Mouse (Mus musculus): ENCODE measurements around the gene Tshr.
"Not testable (repeated sequence)": the region's sequence is repeated elsewhere in the genome, so short reads cannot be mapped to it uniquely, and the experiment has no call there.

Tshr gene

GRCm38 (mm10) chr12:91496226-91496558 lies 111.8 kb downstream of the Tshr start:
- DNase-seq (ENCODE audit: low spot score in 2 of 2): no peak

DNA sequence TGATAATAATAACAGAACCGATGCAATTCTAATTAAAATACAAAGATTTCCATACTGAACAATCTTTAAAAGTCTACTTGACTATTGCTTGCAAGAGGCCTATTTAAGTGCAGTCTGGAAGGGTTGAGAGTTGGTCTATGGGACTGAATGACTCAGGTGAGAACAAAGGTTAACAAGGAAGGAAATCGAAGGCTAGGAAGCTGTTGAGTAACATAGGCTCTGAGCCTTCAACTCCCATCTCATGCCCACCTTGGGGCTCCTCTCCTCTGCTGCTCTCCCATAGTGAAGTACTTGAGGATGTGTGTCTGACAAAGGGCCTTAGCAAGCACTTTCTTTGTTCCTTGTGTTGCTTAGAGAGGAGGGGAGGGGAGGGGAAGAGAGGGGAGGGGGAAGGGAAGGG lies 116.1 kb downstream of the Tshr start:
- no peak for DNase-seq (ENCODE audit: low spot score in 2 of 2)

DNA sequence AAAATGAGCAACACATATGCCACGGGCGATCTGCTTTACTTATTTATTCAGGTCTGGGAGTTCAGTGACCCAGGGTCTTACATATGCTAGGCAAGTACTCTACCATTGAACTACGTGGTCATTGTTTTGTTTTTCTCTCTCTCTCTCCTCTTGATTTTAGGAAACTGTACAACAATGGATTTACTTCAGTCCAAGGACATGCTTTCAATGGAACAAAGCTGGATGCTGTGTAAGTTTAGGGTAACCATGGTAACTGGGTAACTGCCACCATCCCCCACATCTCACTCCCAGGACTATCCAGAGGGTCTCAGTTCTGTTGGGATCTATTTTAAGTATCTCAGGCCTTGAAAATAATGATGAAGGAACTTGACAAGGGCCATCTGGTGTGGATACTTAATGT lies 127.4 kb downstream of the Tshr start:
- no peak for DNase-seq (ENCODE audit: low spot score in 2 of 2)

DNA sequence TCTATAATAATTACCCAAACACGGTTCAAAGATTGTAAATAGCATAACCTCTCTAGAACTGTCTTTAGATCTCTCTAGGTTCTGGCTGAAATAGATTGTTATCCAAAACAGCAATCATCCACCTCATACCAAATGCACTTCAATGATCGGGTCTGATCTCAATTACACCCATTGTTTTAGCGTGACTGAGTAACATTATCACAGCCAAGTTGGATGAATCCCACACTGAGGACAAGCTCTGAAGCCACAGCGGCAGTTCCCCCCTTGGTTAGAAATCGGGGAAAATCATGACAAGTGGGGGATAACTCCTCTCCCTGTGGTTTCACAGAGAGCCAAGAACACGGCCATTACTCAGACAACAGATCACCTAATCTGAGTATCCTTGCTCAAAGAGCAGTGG lies 129.6 kb downstream of the Tshr start:
- no peak for DNase-seq (ENCODE audit: low spot score in 2 of 2)

- no peak for DNase-seq (ENCODE audit: low spot score in 2 of 2)
Measured at GRCm38 (mm10) chr12:91517808-91518207, 133.4 kb downstream of the Tshr start.

DNA sequence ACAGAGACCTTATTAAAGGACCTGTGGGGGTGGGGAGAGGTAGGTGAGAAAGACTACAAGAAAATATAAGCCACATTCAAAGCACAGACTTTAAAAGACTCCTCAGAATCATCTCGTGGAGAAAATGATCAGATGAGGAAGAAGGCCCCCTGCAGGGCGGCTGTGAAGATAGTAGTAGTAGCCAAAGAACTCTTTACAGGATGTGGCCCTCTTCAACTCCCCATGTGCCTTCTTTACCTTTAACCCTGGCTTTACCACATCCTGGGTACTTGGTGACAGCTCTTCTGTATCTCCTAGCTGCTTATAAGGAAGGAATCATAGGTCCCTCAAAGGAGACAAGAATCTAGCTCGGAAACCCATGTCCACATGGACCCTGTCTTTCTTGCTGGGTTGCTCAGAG lies 139.3 kb downstream of the Tshr start:
- DNase-seq (ENCODE audit: low spot score in 2 of 2): no peak

- no peak for DNase-seq (ENCODE audit: low spot score in 2 of 2)
Measured at GRCm38 (mm10) chr12:91534514-91534913, 150.2 kb downstream of the Tshr start.

- DNase-seq (ENCODE audit: low spot score in 2 of 2): no peak
Measured at GRCm38 (mm10) chr12:91540202-91540601, 155.8 kb downstream of the Tshr start.

DNA sequence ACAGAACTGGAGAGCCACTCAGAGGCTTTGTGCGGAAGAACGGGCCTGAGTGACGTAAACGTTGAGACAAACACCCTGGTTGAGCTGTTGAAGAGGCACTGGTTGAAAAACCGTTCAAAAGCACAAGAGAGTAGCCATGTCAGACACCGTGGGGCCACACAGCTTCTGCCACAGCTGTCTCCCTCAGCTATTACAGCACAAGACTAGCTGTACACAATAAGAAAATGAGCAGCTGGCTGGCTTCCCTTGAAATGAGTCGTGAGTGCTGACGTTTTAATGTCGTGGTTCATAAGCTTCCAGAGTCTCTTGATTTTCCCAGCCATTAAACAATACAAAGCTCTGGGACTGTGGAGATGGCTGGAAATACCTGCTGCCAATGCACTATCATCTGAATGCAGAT lies 165.1 kb downstream of the Tshr start:
- DNase-seq (ENCODE audit: low spot score in 2 of 2): no peak

DNA sequence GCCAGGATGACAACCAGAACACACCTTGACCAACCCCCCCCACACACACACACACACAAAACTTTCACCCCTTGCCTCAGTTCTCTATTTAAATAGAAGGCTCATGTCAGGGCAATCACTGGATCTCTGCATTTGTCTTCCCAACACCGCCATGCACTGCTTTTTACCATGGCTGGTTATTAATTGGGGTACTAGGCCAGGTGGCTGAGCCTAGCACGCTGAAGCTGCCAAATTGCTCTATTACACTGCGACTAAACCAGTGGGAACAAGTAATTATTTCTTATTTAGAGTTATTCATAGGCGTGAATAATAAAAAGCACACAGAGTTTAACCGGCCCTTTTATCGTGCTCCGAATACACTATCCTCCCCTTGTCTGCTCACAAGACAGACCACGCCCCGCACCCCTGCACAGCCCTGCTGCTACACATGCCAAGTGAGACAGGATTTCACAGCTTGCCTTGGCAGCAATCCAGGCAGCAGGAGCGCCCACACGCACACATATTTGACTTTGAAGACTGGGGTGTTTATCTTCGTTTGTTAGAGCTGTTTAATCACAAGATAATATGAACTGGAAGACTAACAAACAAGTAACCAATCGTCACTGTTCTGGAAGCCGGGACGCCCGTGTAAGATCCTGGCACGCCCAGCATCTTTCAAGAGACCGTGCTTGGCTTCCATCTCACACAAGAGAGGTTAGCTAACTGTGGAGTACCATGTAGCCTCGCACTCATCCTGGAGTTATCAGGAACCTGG lies 167.6 kb downstream of the Tshr start:
- DNase-seq (ENCODE audit: low spot score in 2 of 2): peak; percentile 34 to 52

- not testable (repeated sequence) for DNase-seq (ENCODE audit: low spot score in 2 of 2)
Measured at GRCm38 (mm10) chr12:91557358-91558005, 173.1 kb downstream of the Tshr start.

- not testable (repeated sequence) for DNase-seq (ENCODE audit: low spot score in 2 of 2)
Measured at GRCm38 (mm10) chr12:91558152-91558551, 173.8 kb downstream of the Tshr start.

DNA sequence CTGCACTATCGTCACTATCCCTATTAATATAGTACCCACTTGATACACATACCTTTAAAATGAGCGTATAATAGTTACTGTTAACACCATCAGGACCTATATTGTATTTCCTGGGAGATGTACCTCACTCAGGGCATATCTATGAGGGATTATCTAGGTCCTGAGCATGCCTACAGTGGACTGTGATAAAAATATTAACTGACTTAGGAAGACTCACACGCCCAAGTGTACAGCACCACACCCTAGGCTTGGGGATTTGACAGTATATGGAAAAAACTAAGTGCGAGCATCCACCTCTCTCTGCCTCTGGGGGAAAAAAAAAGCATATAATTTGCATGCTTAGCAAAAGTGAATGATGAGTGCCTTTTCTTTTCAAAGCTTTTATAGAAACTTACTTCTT lies 182.8 kb downstream of the Tshr start:
- no peak for DNase-seq (ENCODE audit: low spot score in 2 of 2)

- DNase-seq (ENCODE audit: low spot score in 2 of 2): no peak
Measured at GRCm38 (mm10) chr12:91569255-91569654, 184.9 kb downstream of the Tshr start.

- DNase-seq (ENCODE audit: low spot score in 2 of 2): no peak
Measured at GRCm38 (mm10) chr12:91571708-91572107, 187.3 kb downstream of the Tshr start.

DNA sequence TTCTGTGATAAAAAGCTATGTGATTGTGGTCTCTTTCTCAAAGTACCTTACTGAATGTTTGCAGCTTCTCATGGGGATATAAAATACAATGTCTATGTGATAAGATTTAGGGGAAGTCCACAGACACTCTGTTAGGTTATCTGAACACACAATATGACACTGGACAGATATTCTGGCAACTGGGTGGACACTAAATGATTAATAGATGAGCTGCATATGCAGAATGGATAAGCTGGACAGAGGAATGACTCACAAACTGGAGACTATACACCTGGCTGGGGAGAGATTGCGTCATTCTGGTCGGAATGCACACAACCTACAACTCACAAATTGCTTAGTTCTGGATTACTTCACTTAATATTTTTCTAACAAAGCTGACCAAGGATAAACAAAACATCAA lies 195.3 kb downstream of the Tshr start:
- DNase-seq (ENCODE audit: low spot score in 2 of 2): no peak

- no peak for DNase-seq (ENCODE audit: low spot score in 2 of 2)
Measured at GRCm38 (mm10) chr12:91581204-91582070, 197.1 kb downstream of the Tshr start.

- DNase-seq (ENCODE audit: low spot score in 2 of 2): no peak
Measured at GRCm38 (mm10) chr12:91582362-91583002, 198.1 kb downstream of the Tshr start.

DNA sequence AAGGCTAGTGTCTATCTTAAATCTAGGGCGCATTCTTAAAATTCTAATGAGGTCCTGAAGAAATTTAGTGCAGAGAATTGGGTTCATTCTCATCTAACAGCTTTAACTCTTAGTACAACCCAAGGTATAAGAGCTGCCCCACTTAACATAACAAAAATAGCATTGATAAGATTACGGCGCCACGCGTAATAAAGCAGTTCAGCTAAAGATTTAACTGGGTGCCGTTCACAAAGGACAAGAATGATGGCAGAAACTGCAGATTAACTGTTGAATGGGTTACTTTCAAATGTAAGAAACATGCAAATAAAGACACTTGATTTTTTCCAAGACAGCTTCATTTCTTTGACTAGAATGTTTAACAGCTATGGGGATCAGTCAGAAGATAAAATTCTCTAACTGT lies 199.0 kb downstream of the Tshr start:
- no peak for DNase-seq (ENCODE audit: low spot score in 2 of 2)

DNA sequence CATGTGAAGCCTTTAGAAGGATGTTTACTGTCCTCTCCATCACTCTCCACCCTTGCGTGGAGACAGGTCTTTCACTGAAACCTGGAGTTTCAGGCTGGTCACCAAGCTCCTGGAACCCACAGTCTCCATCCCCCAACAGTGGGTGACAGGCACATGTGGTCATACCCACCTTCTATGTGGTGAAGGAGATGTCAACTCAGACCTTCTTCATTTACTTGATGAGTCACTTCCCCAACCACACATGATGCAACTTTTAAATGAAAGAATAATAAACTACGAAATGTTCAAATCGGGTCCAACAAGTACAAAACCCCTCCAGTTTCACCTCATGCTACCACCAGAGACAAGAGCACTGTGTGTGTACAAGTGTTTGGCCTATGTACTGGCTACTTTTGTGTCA lies 200.8 kb downstream of the Tshr start:
- DNase-seq (ENCODE audit: low spot score in 2 of 2): no peak

DNA sequence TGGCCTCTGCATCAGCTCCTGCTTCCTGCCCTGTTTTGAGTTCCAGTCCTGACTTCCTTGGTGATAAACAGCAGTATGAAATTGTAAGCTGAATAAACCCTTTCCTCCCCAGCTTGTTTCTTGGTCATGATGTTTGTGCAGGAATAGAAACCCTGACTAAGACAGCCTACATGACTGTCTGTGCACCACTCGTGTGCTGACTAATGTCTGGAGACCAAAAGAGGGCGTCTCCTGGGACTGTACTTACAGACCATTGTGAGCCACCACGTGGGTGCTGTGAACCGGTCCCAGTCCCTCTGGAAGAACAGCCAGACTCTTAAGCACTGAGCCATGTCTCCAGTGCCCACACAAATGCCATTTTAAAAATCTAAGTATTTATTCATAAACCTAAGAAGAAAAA lies 201.5 kb downstream of the Tshr start:
- DNase-seq (ENCODE audit: low spot score in 2 of 2): not testable (repeated sequence)

DNA sequence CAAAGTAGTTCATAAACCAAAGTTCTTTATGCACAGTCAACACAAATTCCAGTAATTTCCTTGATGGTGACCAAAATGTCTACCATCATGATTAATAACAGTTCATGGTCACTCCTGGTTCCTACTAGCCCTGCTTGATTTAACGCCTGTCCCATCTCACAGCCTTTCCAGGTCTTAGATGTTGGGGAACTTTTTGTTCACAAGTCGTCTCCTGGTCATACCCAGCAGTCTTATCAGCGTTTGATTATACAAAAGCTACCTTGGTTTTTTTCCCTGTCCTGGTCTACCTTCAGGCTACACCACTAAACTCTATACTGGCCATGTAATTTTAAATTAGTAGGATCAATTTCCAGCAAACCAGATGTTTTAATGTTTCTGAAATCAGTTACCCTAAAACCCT lies 202.7 kb downstream of the Tshr start:
- DNase-seq (ENCODE audit: low spot score in 2 of 2): no peak

Measured in heart, adult 9 months (tissue).